ENCODE assay signal across 8 mouse cellular contexts in the genomic region with DNA sequence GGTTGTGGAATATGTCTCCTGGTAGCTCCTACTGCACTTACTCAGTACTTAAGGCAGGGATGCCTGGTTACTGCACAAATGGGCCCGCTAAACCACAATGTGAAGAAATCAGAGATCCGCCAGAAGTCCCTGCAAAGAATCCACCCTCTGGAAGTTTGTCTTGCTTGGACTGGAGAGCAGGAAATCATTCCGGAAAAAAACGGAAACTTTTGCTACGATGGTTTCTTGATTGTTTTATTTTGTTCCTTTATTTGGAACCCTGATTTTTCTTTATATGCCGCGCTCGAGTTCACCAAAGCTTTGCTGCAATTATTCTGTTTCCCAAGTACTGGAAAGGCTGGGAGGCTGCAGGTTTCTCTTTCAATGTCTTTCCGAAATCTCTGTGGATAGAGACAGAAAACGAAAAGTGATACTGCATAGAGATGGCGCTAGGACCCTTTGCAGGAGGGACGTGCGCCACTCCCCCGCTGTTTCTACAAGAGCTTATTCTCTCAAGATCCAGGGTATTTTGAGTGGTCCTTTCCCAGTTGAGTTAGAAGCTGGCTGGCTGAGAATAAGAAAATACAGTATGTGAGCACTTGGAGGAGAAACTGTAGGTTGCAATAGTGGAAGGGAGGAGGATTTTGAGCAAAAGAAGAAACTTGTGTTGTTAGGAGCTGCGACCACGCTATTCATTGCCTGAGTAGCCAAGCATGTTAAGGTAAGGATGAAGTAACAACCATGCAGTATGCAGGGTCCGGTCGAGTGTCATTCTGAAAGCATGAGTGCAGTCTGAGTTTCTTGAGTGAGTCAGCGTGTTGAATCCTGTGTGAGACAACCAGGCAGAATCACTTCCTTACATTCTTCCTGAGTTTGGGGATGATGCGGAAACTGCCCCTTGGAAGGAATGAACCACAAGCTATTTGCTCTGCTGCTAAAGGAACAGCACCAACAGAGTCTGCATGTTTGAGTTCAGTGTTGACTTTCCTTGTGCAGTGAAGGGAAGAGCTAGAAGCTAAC. TPM values are rescaled to one million over a fixed set of nuclear protein-coding genes. Genes with fewer than 3 reads are reported as not detected.
DNase-seq lines count a peak whose midpoint lies in the region; ATAC-seq and TF ChIP-seq lines count a peak whose summit lies in the region.

No protein-coding gene starts in this region.

- intact Hi-C loops in gastrocnemius, postnatal 36 days (cut with DNase I), result no loop called here

- no peak overlapping the region for H3K27ac ChIP-seq in cerebellum, adult 2 months (ENCODE audit: insufficient read depth, low read length)
- no peak overlapping the region for H3K27ac ChIP-seq in limb, embryonic 14.5 days (replicated peaks; ENCODE audit: low read depth, low read length)

- H3K4me2 ChIP-seq in limb, embryonic 14.5 days (replicated peaks; ENCODE audit: low read depth, low read length, severe bottlenecking), result peak overlapping the region; percentile 96

- H3K4me1 ChIP-seq in cerebellum, adult 2 months (ENCODE audit: control insufficient read depth, insufficient read depth, low read length), result 0 out of 2 replicates have a peak, but pooled peaks cover 2% of the 10 kb centered on the region
- H3K4me1 ChIP-seq in limb, embryonic 14.5 days (ENCODE audit: control insufficient read depth, insufficient read depth, low read length), result no peaks in the 10 kb centered on the region; the same call in 1 of the 2 replicates

- H3K27me3 ChIP-seq in cerebellum, adult 2 months (ENCODE audit: control insufficient read depth, insufficient read depth, low read length), result no peaks in the 10 kb centered on the region; the same call in 1 of the 2 replicates
- H3K27me3 ChIP-seq in limb, embryonic 14.5 days (ENCODE audit: control insufficient read depth, insufficient read depth, low read length), result peaks cover 49% of the 10 kb centered on the region

- H3K36me3 ChIP-seq in limb, embryonic 14.5 days (ENCODE audit: control insufficient read depth, insufficient read depth, low read length), result no peaks in the 10 kb centered on the region

- DNase-seq in cerebellum, postnatal 10 days, result peak; percentile 21 to 31
- no peak for DNase-seq in cerebellum, adult 2 months
- DNase-seq in brain, embryonic 18.5 days (ENCODE audit: low read depth, low spot score), result peak; percentile 63
- DNase-seq in limb, embryonic 14.5 days (ENCODE audit: low spot score), result no peak
- peak; percentile 26 for DNase-seq in right cerebral cortex, postnatal 14 days
- DNase-seq in gastrocnemius, postnatal 36 days, result no peak
- no peak for DNase-seq in B cell, adult 2 months

- no peaks in the 10 kb centered on the region for H3K9me3 ChIP-seq in limb, embryonic 14.5 days (ENCODE audit: control insufficient read depth, low read length)

- no peak overlapping the region for H3K9ac ChIP-seq in limb, embryonic 14.5 days (ENCODE audit: low read depth, low read length, severe bottlenecking)

- peak; percentile 14 to 25; a peak in 1 of 4 replicates for ATAC-seq in hematopoietic stem cell, adult 5-6 weeks (replicated peaks in 1 of 2; ENCODE audit: insufficient read depth in 1 of 2, low FRiP score in 2 of 2, low TSS enrichment in 1 of 2, low read depth in 1 of 2, poor library complexity in 2 of 2, severe bottlenecking in 2 of 2)
- ATAC-seq in limb, embryonic 14.5 days (ENCODE audit: low FRiP score, low read depth), result no peak

- TF ChIP-seq CTCF in cerebellum, adult 2 months (IDR thresholded peaks at IDR 0.05; ENCODE audit: borderline replicate concordance, insufficient read depth, low read depth, low read length), result no peak

- no peak for TF ChIP-seq POLR2A in cerebellum, adult 2 months (IDR thresholded peaks at IDR 0.05; ENCODE audit: borderline replicate concordance, insufficient read depth, low read length)
- TF ChIP-seq POLR2A in limb, embryonic 14.5 days (IDR thresholded peaks at IDR 0.05; ENCODE audit: borderline replicate concordance, extremely low read depth, insufficient read depth, insufficient read length), result no peak

- 10% methylated on average over 20 of the region's 20 CpGs for WGBS in cerebellum, adult 2 months
- WGBS in limb, embryonic 14.5 days, result 8% methylated on average over 20 of the region's 20 CpGs

- no peak overlapping the region for H3K4me3 ChIP-seq in cerebellum, adult 2 months (replicated peaks; ENCODE audit: insufficient read depth, low read depth, low read length)
- peak overlapping the region; percentile 50 for H3K4me3 ChIP-seq in limb, embryonic 14.5 days (replicated peaks; ENCODE audit: low read length)

RNA-seq across cellular contexts. Expression of a gene that starts 1.2 kb away (rescaled TPM):
- 5.1 and 6.4 TPM in 2 replicates for polyA plus RNA-seq in cerebellum, adult 2 months (2012; rRNA removed)
- total RNA-seq in hematopoietic stem cell, adult 5-6 weeks (2017), result not detected in 2 replicates
- 0.89 and 1.5 TPM in 2 replicates for polyA plus RNA-seq in limb, embryonic 14.5 days (2012; rRNA removed)
- polyA plus RNA-seq in limb, embryonic 14.5 days (2014; fragmentation: Nextera tagmentation; extraction: Ambion mirVana), result 3.7 and 4.3 TPM in 2 replicates
- total RNA-seq in gastrocnemius, postnatal 36 days (2021), result not detected

Comparison
In these comparisons a context has a peak if more than half of its experiments do, and no peak if none do; other contexts are left out.
1. DNase-seq: peak in cerebellum, postnatal 10 days (2 of 2), brain, embryonic 18.5 days (single experiment) and right cerebral cortex, postnatal 14 days (single experiment); none in cerebellum, adult 2 months (0 of 2), limb, embryonic 14.5 days (single experiment), gastrocnemius, postnatal 36 days (0 of 2) and B cell, adult 2 months (0 of 2).